Mouse (Mus musculus) G1E (cell line): ENCODE results near the gene Fyb. TPM values are rescaled to one million over a fixed set of nuclear protein-coding genes. Genes with fewer than 3 reads are reported as not detected.
A peak's percentile ranks its signal among the peaks of the same experiment; 100 is the strongest.

Experiments
- ATAC-seq: 2 replicates; pipeline ENCODE4 v1.8.0; 2016; ENCODE audit warnings: mild to moderate bottlenecking; ENCODE audit not compliant: insufficient number of reproducible peaks, poor library complexity, low FRiP score, severe bottlenecking; ENCODE audit errors: extremely low read depth
- DNase-seq: peaks from one replicate; pipeline ENCODE4 v3.0.0; 2012; ENCODE audit warnings: low spot score
- H3K27me3 ChIP-seq: 2 replicates; pipeline ENCODE4 v1.6.1; 2012; ENCODE audit warnings: mild to moderate bottlenecking, low read length, inconsistent platforms; ENCODE audit not compliant: insufficient read depth
- H3K36me3 ChIP-seq: replicated peaks from 2 replicates; pipeline ENCODE3; 2012; ENCODE audit warnings: mild to moderate bottlenecking, inconsistent platforms
- H3K4me1 ChIP-seq: 2 replicates; pipeline ENCODE4 v1.6.1; 2012; ENCODE audit warnings: low read depth, low read length, inconsistent platforms, mixed read lengths; ENCODE audit not compliant: insufficient read depth
- H3K4me3 ChIP-seq: 2 replicates; pipeline ENCODE4 v1.5.1; 2012; ENCODE audit warnings: low read depth, mild to moderate bottlenecking, inconsistent platforms, low read length, moderate library complexity, mixed read lengths
- H3K9me3 ChIP-seq: replicated peaks from 2 replicates; pipeline ENCODE4 v1.6.1; 2012; ENCODE audit warnings: inconsistent platforms
- CTCF ChIP-seq: IDR thresholded peaks from 2 replicates; pipeline ENCODE4 v1.5.1; 2012; ENCODE audit warnings: low read depth, low read length, inconsistent platforms, mixed read lengths
- GATA1 ChIP-seq: IDR thresholded peaks from 2 replicates; pipeline ENCODE4 v1.6.1; 2012; ENCODE audit warnings: borderline replicate concordance, low read length, inconsistent platforms, mixed read lengths
- GATA2 ChIP-seq: IDR thresholded peaks from 2 replicates; pipeline ENCODE4 v1.6.1; 2012; ENCODE audit warnings: low read depth, low read length, inconsistent platforms, borderline replicate concordance
- POLR2AphosphoS5 ChIP-seq: IDR thresholded peaks from 2 replicates; pipeline ENCODE4 v1.6.1; 2012; ENCODE audit warnings: low read depth, low read length, inconsistent platforms; ENCODE audit not compliant: insufficient replicate concordance
- TAL1 ChIP-seq: conservative IDR thresholded peaks from 2 replicates; pipeline ENCODE4 v1.6.1; 2012; ENCODE audit warnings: low read depth, low read length, inconsistent platforms, mixed read lengths
- polyA plus RNA-seq: library from polyadenylated mRNA; stranded (reverse); fragments of >175 nt; gene quantifications from 2 replicates; pipeline ENCODE4 v1.2.3, GENCODE M21; 2012
- total RNA-seq, 2 experiments: library from RNA; stranded (forward) in 1 of 2; stranded (reverse) in 1 of 2; fragments of 200-1000 nt in 1 of 2; fragments of >200 nt in 1 of 2; fragmentation: Nextera tagmentation in 1 of 2; gene quantifications; 2 replicates each; pipeline ENCODE4 v1.2.3; 2014 to 2017

Gene Fyb
- total and polyA plus RNA-seq, 3 experiments, result 126 to 1,103 (median 317) TPM

DNA sequence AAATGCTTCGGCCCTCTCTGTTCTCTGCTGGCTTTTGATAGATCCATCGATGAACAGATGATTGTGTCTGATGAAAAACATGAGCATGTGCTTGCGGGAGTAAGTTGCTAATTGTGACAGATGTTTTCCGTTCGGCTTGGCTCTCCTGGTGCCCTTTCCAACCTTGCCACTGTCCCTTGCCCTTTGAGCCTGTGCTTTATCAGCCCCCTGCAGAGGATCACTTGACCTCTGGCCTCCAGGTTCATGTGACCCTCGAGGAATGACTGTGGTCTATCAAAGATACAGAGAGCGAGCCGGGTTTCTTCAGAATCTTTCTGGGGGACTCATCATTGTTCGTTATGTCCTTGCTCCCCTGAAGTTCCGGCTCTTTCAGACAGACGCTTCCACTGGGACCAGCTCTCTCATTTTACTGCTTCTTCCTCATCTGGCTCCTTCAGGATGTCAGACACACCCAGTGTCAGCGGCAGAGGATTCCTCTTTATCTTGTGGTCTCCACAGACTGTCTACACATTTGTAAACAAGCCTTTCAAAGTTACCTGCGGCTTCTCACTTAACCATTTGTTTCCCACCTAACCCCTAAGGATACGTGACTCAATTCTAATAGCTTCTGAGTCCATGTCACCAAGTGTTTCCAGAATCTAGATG, 146.3 kb downstream of the Fyb start:
- ATAC-seq (no peak), DNase-seq (no peak)
- H3K27me3 ChIP-seq, result peaks cover 4% of the 10 kb centered on the region; the same call in 1 of the 2 replicates
- peaks cover 17% of the 10 kb centered on the region for H3K36me3 ChIP-seq
- H3K4me3 ChIP-seq, result no peak overlapping the region
- H3K9me3 ChIP-seq, result no peaks in the 10 kb centered on the region
- no peak for TF ChIP-seq POLR2AphosphoS5
- peaks cover 3% of the 10 kb centered on the region; the same call in 1 of the 2 replicates for H3K4me1 ChIP-seq

DNA sequence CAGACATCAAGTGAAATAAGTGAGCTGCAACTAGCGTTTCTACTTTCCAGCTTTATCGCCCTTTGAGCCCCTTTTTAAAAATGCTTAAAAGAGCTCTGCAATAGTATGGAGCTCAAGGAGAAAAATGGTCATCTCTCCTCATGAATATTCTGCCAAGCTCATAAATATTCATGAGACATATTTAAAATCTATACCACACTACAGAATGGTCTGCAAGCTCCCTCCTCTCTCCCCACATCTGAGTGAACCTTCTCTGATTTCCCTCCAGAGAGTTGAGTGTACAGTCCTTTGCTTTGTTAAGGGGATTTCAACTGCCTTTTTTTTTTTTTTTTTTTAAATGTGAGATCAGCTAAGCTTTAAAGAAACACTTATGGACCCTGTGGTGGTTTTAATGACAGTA, 155.8 kb downstream of the Fyb start:
- Histone ChIP-seq H3K4me1 (no peaks in the 10 kb centered on the region), H3K9me3 (no peaks in the 10 kb centered on the region), H3K36me3 (no peaks in the 10 kb centered on the region), H3K4me3 (no peak overlapping the region), H3K27me3 (no peaks in the 10 kb centered on the region)
- DNase-seq (no peak), ATAC-seq (no peak)
- TF ChIP-seq GATA1 (no peak), GATA2 (no peak), POLR2AphosphoS5 (no peak), TAL1 (no peak), CTCF (no peak)

DNA sequence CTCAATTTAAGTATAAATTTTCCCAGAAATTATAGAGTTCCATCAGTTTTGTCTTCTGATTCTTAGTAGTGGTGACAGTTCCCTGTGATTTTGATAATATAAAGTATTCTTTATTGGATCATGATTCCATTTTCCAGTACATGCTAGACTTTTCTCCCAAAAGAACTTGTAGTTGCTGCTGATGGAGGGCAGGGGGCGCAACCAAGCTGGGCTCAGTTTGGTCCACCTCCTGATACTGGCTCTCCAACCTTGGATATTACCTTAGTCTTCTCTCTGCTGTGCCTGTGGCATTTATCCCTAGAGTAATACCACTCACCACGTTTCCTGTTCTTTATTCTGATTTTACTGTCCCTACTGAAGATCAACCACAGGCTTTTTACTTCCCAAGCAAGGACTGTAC, 179.5 kb downstream of the Fyb start:
- ATAC-seq (no peak), DNase-seq (no peak)
- TF ChIP-seq GATA2, result no peak
- TF ChIP-seq CTCF, result peak; percentile 38
- Histone ChIP-seq H3K9me3 (no peaks in the 10 kb centered on the region), H3K27me3 (no peaks in the 10 kb centered on the region), H3K4me1 (peaks cover 24% of the 10 kb centered on the region), H3K36me3 (no peaks in the 10 kb centered on the region), H3K4me3 (no peak overlapping the region)

DNA sequence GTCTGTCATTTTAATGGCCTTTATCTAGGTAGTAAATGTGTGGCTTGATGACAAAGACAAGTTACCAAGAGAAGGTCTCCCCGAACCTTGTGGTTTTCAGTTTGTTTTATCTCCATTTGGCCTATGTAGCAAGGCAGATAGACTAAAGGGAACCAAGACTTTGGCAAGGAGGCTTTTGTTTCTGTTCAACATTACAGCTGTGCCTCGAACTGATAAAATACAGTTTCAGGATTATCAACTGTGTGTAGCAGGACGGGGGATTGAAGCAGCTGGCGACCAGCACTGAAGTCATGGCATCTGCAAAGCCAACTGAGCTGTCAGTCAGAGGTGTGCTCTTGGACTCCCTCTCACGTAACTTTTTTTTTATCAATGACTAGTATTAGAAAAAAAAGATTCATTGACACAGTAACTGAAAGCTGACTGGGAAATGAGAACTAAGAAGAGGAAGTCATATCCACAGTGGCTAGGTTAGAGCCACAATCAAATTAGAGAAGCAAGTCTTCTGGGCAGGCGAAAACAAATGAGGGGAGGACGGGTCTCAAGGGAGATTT, 182.8 kb downstream of the Fyb start:
- DNase-seq (peak; percentile 62), ATAC-seq (peak; percentile 90)
- Histone ChIP-seq H3K36me3 (no peaks in the 10 kb centered on the region), H3K4me3 (peak overlapping the region; percentile 23; the same call in 1 of the 2 replicates), H3K4me1 (peaks cover 34% of the 10 kb centered on the region), H3K9me3 (no peaks in the 10 kb centered on the region), H3K27me3 (no peaks in the 10 kb centered on the region)
- TF ChIP-seq TAL1 (peak; percentile 90), CTCF (no peak), GATA1 (no peak), POLR2AphosphoS5 (no peak)

DNA sequence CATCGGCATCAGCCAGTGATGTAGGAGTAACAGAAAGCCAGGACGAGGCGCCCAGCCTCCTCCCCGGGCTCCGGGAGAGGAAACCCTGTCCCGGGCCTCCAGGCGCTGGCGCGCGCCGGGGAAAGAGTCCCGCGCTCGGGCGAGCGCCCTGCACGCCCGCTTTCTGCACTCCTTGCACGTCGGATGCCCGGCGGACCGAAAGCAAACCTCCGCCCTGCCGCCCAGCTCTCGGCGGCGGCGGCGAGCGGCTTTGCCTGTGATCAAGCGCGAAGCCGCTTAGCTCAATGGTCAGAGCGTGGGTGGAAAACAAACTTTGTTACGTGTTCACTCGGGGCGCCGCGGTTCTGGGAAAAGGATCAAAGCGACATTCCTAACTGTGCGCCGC, 184.9 kb downstream of the Fyb start:
- Histone ChIP-seq H3K9me3 (no peaks in the 10 kb centered on the region), H3K4me3 (peak overlapping the region; percentile 97), H3K27me3 (no peaks in the 10 kb centered on the region), H3K36me3 (peaks cover 8% of the 10 kb centered on the region), H3K4me1 (peaks cover 52% of the 10 kb centered on the region)
- no peak for TF ChIP-seq CTCF
- no peak for TF ChIP-seq GATA1
- no peak for TF ChIP-seq POLR2AphosphoS5
- TF ChIP-seq GATA2, result no peak
- TF ChIP-seq TAL1, result no peak
- ATAC-seq (no peak), DNase-seq (peak; percentile 32)

DNA sequence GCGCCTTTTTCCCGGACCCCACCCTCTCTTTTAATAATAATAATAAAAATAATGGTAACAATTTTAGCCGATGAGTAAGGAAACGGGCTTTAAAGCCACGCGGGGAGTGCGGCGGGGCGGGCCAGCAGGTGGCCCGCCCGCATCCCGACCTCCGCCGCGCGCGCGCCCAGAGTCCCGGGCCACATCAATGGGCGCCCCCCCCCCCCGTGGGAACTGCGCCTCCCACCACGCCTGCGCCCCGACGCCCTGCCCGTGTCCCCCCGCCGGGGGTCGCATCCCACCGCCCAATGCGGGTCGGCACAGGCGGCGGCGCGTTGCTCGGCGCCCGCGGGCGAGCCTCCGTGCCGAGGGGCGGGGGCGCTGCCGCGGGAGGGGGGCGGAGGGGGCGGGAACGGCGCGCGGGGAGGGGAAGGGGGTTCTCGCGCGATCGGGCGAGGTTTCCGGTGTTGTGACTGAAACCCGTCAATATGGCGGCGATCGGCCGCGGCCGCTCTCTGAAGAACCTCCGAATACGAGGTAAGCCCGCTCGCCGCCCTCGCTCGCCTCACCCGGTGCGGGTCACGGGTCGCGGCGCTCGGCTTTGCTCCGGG, 185.4 kb downstream of the Fyb start, which contains the start of gene Rictor:
TSS of gene Rictor (plus strand) at position 444 of the 590 bp plus-strand sequence.
- Histone ChIP-seq H3K4me3 (peak within 1 kb of the TSS; percentile 97), H3K9me3 (no peaks in the 10 kb centered on the region), H3K4me1 (peaks cover 52% of the 10 kb centered on the region), H3K27me3 (no peaks in the 10 kb centered on the region), H3K36me3 (peaks cover 10% of the 10 kb centered on the region)
- ATAC-seq (no peak), DNase-seq (peak; percentile 75)
- TF ChIP-seq GATA1 (no peak), CTCF (no peak)
